In genomic region chr4:140371426-140372213, GRCm38 (mm10) we compare ENCODE assay signal across 19 mouse cellular contexts.
DNase-seq lines count a peak whose midpoint lies in the region; ATAC-seq and TF ChIP-seq lines count a peak whose summit lies in the region.
"Had no signal": no experiment of that assay in that cellular context is flagged by ENCODE, and none has a peak within 500 bp of the region (broad histone marks: within the 10 kb centered on the region; RNA-seq: fewer than 3 reads in every experiment).

No protein-coding gene starts in this region.

- H3K4me3 ChIP-seq in layer of hippocampus, adult 2 months = no peak overlapping the region
- H3K4me3 ChIP-seq in hindbrain, embryonic 13.5 days = no peak overlapping the region
- H3K4me3 ChIP-seq in midbrain, embryonic 13.5 days (replicated peaks) = no peak overlapping the region
- no peak overlapping the region for H3K4me3 ChIP-seq in midbrain, embryonic 15.5 days
- H3K4me3 ChIP-seq: embryonic facial prominence, embryonic 12.5 days; heart, adult 2 months; midbrain, embryonic 12.5 days had no signal

- H3K4me1 ChIP-seq in hindbrain, embryonic 13.5 days (replicated peaks) = peaks cover 14% of the 10 kb centered on the region
- peaks cover 6% of the 10 kb centered on the region for H3K4me1 ChIP-seq in midbrain, embryonic 13.5 days (replicated peaks)
- H3K4me1 ChIP-seq in midbrain, embryonic 15.5 days = peaks cover 4% of the 10 kb centered on the region; the same call in 1 of the 2 replicates
- H3K4me1 ChIP-seq: embryonic facial prominence, embryonic 12.5 days had no signal

- TF ChIP-seq CTCF in layer of hippocampus, adult 2 months (conservative IDR thresholded peaks at IDR 0.05) = no peak

- H3K27me3 ChIP-seq in hindbrain, embryonic 13.5 days = peaks cover 17% of the 10 kb centered on the region
- 0 out of 2 replicates have a peak, but pooled peaks cover 6% of the 10 kb centered on the region for H3K27me3 ChIP-seq in midbrain, embryonic 13.5 days
- H3K27me3 ChIP-seq in midbrain, embryonic 15.5 days (replicated peaks) = 0 out of 2 replicates have a peak, but pooled peaks cover 3% of the 10 kb centered on the region
- H3K27me3 ChIP-seq: embryonic facial prominence, embryonic 12.5 days had no signal

- no peaks in the 10 kb centered on the region for H3K36me3 ChIP-seq in hindbrain, embryonic 13.5 days
- H3K36me3 ChIP-seq in midbrain, embryonic 13.5 days = no peaks in the 10 kb centered on the region
- no peaks in the 10 kb centered on the region for H3K36me3 ChIP-seq in midbrain, embryonic 15.5 days (replicated peaks)
- H3K36me3 ChIP-seq: embryonic facial prominence, embryonic 12.5 days; midbrain, embryonic 12.5 days had no signal

- no peak for ATAC-seq in hindbrain, embryonic 13.5 days (ENCODE audit: low FRiP score)
- no peak for ATAC-seq in midbrain, embryonic 13.5 days
- no peak for ATAC-seq in midbrain, embryonic 15.5 days (replicated peaks)
- ATAC-seq: CD4-positive, CD25-positive, alpha-beta regulatory T cell, adult 4 months; intestine, embryonic 16.5 days had no signal

- H3K4me2 ChIP-seq in hindbrain, embryonic 13.5 days = no peak overlapping the region
- H3K4me2 ChIP-seq in midbrain, embryonic 13.5 days (replicated peaks) = no peak overlapping the region
- H3K4me2 ChIP-seq in midbrain, embryonic 15.5 days = no peak overlapping the region
- H3K4me2 ChIP-seq: embryonic facial prominence, embryonic 12.5 days; hindbrain, embryonic 14.5 days; midbrain, embryonic 12.5 days had no signal

- H3K9me3 ChIP-seq in hindbrain, embryonic 13.5 days = no peaks in the 10 kb centered on the region
- H3K9me3 ChIP-seq in midbrain, embryonic 13.5 days = no peaks in the 10 kb centered on the region
- H3K9me3 ChIP-seq in midbrain, embryonic 15.5 days = no peaks in the 10 kb centered on the region
- H3K9me3 ChIP-seq: embryonic facial prominence, embryonic 12.5 days; midbrain, embryonic 12.5 days had no signal

- peak; percentile 54 to 75 for DNase-seq in frontal cortex, postnatal 14 days (ENCODE audit: low spot score in 2 of 2)
- DNase-seq in layer of hippocampus, adult 2 months (ENCODE audit: low spot score in 2 of 2) = peak; percentile 63 to 71
- peak; percentile 38 to 90 for DNase-seq in left cerebral cortex, adult 8-10 months (ENCODE audit: low spot score in 2 of 2)
- DNase-seq in right cerebral cortex, postnatal 14 days = peak; percentile 70
- DNase-seq in urinary bladder, postnatal 10 days (ENCODE audit: low spot score) = no peak
- DNase-seq: gastrocnemius, postnatal 10 days; heart, adult 2 months; kidney, postnatal 10 days; lung, postnatal 4 days; thymus, postnatal 36 days had no signal

- WGBS in hindbrain, embryonic 13.5 days = 90% methylated on average over 20 of the region's 20 CpGs
- WGBS in midbrain, embryonic 13.5 days = 88% methylated on average over 20 of the region's 20 CpGs
- 86% methylated on average over 20 of the region's 20 CpGs for WGBS in midbrain, embryonic 15.5 days

- H3K9ac ChIP-seq in hindbrain, embryonic 13.5 days = no peak overlapping the region
- no peak overlapping the region for H3K9ac ChIP-seq in midbrain, embryonic 13.5 days (replicated peaks)
- no peak overlapping the region for H3K9ac ChIP-seq in midbrain, embryonic 15.5 days
- H3K9ac ChIP-seq: embryonic facial prominence, embryonic 12.5 days; hindbrain, embryonic 14.5 days; midbrain, embryonic 12.5 days had no signal

- H3K27ac ChIP-seq in layer of hippocampus, adult 2 months = no peak overlapping the region
- H3K27ac ChIP-seq in hindbrain, embryonic 13.5 days = no peak overlapping the region
- H3K27ac ChIP-seq in midbrain, embryonic 13.5 days = no peak overlapping the region
- H3K27ac ChIP-seq in midbrain, embryonic 15.5 days = no peak overlapping the region
- H3K27ac ChIP-seq: embryonic facial prominence, embryonic 12.5 days; heart, adult 2 months; hindbrain, embryonic 14.5 days; midbrain, embryonic 12.5 days; stomach, postnatal 0 days had no signal
